Mouse (Mus musculus) ES-Bruce4 (cell line): ENCODE measurements around the gene Stat5b. TPM values are rescaled to one million over a fixed set of nuclear protein-coding genes. Genes with fewer than 3 reads are reported as not detected.

ENCODE experiments used
- H3K27ac ChIP-seq: 2 replicates; pipeline ENCODE4 v1.5.1; 2012; ENCODE audit warnings: low read length, inconsistent platforms; ENCODE audit not compliant: insufficient read depth
- H3K27me3 ChIP-seq: 2 replicates; pipeline ENCODE4 v1.6.1; 2012; ENCODE audit warnings: mild to moderate bottlenecking, low read length, inconsistent platforms; ENCODE audit not compliant: control insufficient read depth, poor library complexity, insufficient read depth, severe bottlenecking
- H3K36me3 ChIP-seq: 2 replicates; pipeline ENCODE4 v1.6.1; 2012; ENCODE audit warnings: inconsistent platforms, mild to moderate bottlenecking, low read length, moderate library complexity; ENCODE audit not compliant: control insufficient read depth, poor library complexity, insufficient read depth, severe bottlenecking
- H3K4me1 ChIP-seq: one replicate; pipeline ENCODE4 v1.8.1; 2011; ENCODE audit warnings: low read length; ENCODE audit not compliant: control insufficient read depth, insufficient read depth
- H3K4me3 ChIP-seq: 2 replicates; pipeline ENCODE4 v1.5.1; 2011; ENCODE audit warnings: low read depth, mild to moderate bottlenecking, low read length
- H3K9ac ChIP-seq: 2 replicates; pipeline ENCODE4 v1.6.1; 2012; ENCODE audit warnings: low read depth, mild to moderate bottlenecking, inconsistent platforms; ENCODE audit not compliant: poor library complexity, severe bottlenecking
- H3K9me3 ChIP-seq: replicated peaks from 2 replicates; pipeline ENCODE4 v1.6.1; 2012; ENCODE audit warnings: mild to moderate bottlenecking, low read length, inconsistent platforms; ENCODE audit not compliant: control insufficient read depth, poor library complexity, insufficient read depth, severe bottlenecking
- CTCF ChIP-seq: IDR thresholded peaks from one replicate; pipeline ENCODE4 v1.8.1; 2011; ENCODE audit warnings: low read depth, low read length
- EP300 ChIP-seq: IDR thresholded peaks from 2 replicates; pipeline ENCODE4 v1.6.1; 2011; ENCODE audit warnings: low read depth, low read length; ENCODE audit not compliant: insufficient read depth
- POLR2A ChIP-seq: IDR thresholded peaks from one replicate; pipeline ENCODE4 v1.8.1; 2011; ENCODE audit warnings: low read length; ENCODE audit not compliant: insufficient read depth
- polyA plus RNA-seq: library from polyadenylated mRNA; stranded (reverse); fragments of >200 nt; gene quantifications from 2 replicates; pipeline ENCODE4 v1.2.4, GENCODE M21; 2011; ENCODE audit warnings: low read depth; ENCODE audit not compliant: missing spikeins, insufficient read depth, insufficient read length

The Stat5b gene
- polyA plus RNA-seq, 1 experiment, result 7.3 TPM

DNA sequence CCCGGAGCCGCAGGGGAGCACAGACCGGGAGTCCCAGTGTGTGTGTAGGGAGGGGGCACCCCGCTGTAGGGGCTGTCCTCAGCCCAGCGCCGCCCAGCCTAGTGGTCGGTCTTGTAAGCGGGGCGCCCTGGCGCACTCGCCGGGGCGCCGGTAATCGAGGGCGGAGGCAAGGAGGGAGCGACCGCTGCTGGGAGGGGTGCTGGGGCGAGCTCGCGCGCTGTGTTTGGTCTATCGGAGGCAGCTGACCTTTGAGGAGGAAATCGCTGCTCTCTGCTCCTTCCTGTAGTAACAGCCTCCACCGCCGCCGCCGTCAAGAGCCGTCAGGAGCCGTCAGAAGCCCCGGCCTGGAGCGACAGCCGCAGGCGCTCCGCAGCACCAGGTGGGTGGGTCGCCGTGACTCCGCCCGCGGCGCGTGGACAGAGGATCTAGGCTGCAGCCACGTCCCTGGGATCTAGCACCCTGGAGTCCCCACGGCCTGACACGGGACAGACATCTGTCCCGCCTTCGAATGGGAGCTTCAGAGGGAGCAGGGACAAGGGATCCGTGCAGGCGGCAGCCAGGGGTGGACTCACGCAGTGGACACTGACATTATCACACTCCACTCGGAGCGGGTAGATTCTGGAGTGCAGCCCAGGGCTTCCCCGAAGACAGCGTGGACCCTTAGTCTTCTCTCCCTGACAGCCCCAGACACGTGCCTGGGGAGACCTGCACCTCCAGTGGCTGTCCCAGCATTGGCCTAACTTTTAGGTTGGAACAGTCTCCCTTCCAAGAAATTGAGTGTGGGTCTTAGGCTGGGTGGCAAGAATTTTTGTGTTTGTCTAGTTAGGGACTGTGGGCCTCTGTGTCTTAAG, 9.9 kb upstream of the Stat5b start:
- TF ChIP-seq CTCF, result no peak
- no peak for TF ChIP-seq EP300
- TF ChIP-seq POLR2A, result no peak
- H3K27ac ChIP-seq, result no peak overlapping the region
- H3K36me3 ChIP-seq, result no peaks in the 10 kb centered on the region
- peak overlapping the region; percentile 32 for H3K9ac ChIP-seq
- no peaks in the 10 kb centered on the region for H3K4me1 ChIP-seq
- peak overlapping the region; percentile 42 for H3K4me3 ChIP-seq
- no peaks in the 10 kb centered on the region for H3K27me3 ChIP-seq
- H3K9me3 ChIP-seq, result no peaks in the 10 kb centered on the region

DNA sequence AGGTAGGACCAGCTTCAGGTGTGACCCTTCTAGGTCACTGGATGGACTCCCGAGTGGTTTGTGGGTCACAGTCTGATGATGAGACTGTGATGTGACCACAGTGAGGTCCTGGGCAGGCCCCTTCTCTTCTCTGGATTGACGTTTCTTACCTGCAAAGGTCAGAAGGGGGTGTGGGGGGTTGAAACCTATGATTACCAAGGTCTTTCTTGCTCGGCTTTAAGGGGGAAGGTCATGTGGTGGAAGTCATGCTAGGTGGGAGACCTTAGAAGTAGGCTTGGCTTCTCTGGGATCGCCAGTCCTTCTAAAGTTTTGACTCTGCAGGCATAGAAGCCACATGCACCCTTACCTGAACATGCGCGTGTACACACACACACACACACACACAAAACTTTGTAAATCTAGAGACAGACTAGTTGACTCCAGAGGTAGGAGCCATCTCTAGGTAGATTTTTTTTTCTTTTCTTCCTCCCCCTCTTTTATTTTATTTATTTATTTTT, 9.1 kb upstream of the Stat5b start:
- TF ChIP-seq EP300 (no peak), CTCF (no peak)
- H3K27me3 ChIP-seq, result no peaks in the 10 kb centered on the region
- no peaks in the 10 kb centered on the region for H3K9me3 ChIP-seq
- H3K4me1 ChIP-seq, result no peaks in the 10 kb centered on the region
- H3K27ac ChIP-seq, result no peak overlapping the region
- H3K36me3 ChIP-seq, result no peaks in the 10 kb centered on the region
- no peak overlapping the region for H3K4me3 ChIP-seq
- H3K9ac ChIP-seq, result peak overlapping the region; percentile 32; the same call in 1 of the 2 replicates

DNA sequence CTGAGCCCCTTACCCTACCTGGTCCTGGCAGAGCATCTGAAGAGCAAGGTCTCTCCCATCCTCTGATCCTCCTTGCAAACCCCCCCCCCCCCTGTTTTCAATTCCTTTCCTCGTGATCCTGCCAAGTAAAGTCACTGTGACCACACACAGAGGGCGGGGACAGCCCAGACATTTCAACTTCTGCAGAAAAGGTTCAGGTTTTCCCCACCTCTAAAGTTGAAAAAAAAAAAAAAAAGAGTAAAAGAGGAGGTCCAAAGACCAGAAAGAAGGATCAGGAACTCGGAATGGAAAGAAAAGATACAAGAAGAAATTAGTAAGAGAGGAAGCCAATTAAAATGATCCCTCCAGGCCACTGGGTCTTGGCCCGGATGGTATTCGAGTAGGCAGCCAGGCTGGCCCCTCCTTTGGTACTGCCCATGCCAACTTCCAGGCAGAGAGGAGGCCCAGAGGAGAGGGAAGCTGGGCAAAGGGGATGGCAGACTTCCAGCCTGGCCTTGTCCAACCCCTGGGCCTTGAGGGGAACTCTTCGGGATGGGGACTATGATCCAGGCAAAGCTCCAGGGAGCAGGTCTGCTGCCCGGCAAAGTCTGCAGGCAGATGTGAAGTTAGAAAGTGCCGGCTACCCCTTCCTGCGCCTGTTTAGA, 8.5 kb upstream of the Stat5b start, which contains the start of gene Stat5a:
TSS of gene Stat5a (plus strand) at position 417 of the 644 bp plus-strand sequence.
- peak within 1 kb of the TSS; percentile 42 for H3K4me3 ChIP-seq
- H3K9ac ChIP-seq, result peak within 1 kb of the TSS; percentile 32
- no peaks in the 10 kb centered on the region for H3K4me1 ChIP-seq
- H3K9me3 ChIP-seq, result no peaks in the 10 kb centered on the region
- TF ChIP-seq CTCF, result no peak
- no peak for TF ChIP-seq EP300
- no peak for TF ChIP-seq POLR2A
- H3K36me3 ChIP-seq, result no peaks in the 10 kb centered on the region
- no peaks in the 10 kb centered on the region for H3K27me3 ChIP-seq
- no peak within 1 kb of the TSS for H3K27ac ChIP-seq

DNA sequence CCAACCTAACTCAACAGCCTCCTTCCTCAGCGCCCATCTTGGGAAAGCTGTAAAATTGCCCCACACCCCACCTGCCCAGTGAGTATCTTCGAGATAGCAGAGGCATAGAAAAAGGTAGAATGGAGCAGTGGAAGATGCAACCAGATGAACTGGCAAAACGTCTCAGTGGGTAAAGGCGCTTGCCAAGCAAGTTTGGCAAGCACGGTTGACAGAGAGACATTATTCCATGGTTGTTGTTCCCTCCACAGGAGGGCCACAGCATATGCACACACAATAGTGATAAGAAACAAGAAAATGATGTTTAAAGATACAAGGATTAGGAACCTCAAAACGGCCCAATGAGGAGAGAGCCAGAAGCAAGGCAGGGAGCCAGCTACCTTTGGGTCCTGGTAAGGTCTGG, 7.4 kb upstream of the Stat5b start:
- no peaks in the 10 kb centered on the region for H3K27me3 ChIP-seq
- no peaks in the 10 kb centered on the region for H3K9me3 ChIP-seq
- H3K36me3 ChIP-seq, result no peaks in the 10 kb centered on the region
- no peak overlapping the region for H3K4me3 ChIP-seq
- H3K9ac ChIP-seq, result no peak overlapping the region
- no peak overlapping the region for H3K27ac ChIP-seq
- no peak for TF ChIP-seq POLR2A
- no peak for TF ChIP-seq EP300
- TF ChIP-seq CTCF, result no peak
- no peaks in the 10 kb centered on the region for H3K4me1 ChIP-seq

DNA sequence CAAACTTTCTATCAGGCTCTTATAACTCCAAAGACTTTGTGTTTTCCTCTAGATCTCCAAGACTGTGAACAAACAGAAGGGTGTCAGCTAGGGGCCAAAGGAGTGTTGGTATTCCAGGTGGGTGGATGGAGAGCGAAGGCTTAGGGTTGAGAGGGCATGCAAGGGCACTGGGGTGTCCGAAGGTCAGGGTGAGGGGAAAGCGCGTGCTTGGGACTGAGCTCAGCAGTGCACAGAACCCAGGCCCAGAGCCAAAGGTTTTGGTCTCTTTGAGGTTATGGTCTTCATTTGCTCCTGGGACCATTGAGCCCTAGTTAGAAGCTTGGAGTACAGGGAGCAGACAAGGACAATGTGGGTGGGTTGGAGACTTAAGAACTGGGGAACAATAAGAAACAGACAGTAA, 4.7 kb upstream of the Stat5b start:
- TF ChIP-seq CTCF (no peak), EP300 (no peak), POLR2A (no peak)
- Histone ChIP-seq H3K27me3 (peaks cover 1% of the 10 kb centered on the region; the same call in 1 of the 2 replicates), H3K27ac (no peak overlapping the region), H3K9ac (no peak overlapping the region), H3K36me3 (no peaks in the 10 kb centered on the region), H3K4me1 (no peaks in the 10 kb centered on the region), H3K9me3 (no peaks in the 10 kb centered on the region), H3K4me3 (no peak overlapping the region)

DNA sequence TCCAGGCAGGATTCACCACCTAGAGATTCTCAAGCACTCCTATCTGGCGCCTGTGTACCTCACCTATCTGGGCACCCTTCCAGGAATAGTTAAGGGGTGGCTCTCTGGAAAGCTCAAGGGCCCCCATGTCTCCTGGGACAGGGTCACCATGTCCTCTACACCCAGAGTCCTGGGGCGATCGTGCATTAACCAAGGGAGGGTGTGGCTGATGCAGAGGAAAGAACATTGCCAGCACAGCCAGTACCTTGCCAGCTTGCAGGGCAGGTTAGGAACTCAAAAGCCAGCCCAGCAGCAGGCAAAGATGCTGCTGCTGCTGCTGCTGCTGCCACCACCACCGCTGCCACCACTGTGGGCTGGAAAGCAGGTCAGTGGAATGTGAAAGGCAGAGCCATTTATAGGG, 3.7 kb upstream of the Stat5b start:
- H3K27ac ChIP-seq, result no peak overlapping the region
- TF ChIP-seq EP300, result no peak
- TF ChIP-seq POLR2A, result no peak
- TF ChIP-seq CTCF, result no peak
- H3K9me3 ChIP-seq, result no peaks in the 10 kb centered on the region
- H3K9ac ChIP-seq, result no peak overlapping the region
- peaks cover 9% of the 10 kb centered on the region for H3K27me3 ChIP-seq
- no peaks in the 10 kb centered on the region for H3K36me3 ChIP-seq
- H3K4me1 ChIP-seq, result no peaks in the 10 kb centered on the region
- no peak overlapping the region for H3K4me3 ChIP-seq
